Comparison of ENCODE assay signal across 17 mouse cellular contexts in the genomic region with DNA sequence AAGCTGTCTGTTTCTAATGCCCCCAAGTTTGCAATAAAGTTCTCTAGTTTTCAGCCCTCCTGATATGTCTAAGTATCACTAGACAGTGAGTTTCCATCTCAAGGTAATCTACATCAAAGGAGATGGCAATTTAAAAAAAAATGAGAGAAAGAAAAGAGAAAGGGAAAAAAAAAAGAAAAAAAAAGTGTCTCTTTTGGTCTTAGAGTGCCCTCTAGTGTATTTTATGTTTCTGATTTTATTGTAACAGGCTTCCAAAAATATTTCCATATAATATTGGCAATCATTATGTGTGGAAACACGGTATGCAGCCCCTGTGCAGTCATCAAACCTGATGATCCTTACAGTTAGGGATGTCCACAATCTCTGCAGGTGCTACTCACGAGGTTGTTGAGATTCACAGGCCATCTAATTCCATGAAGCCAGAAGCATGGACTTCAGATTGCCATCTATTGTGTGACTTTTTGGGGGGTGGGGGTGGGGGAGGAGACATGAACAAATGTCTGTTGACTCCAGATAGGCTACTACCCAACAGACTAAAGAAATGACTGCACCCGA. TPM values are rescaled to one million over a fixed set of nuclear protein-coding genes. Genes with fewer than 3 reads are reported as not detected.
DNase-seq lines count a peak whose midpoint lies in the region; ATAC-seq and TF ChIP-seq lines count a peak whose summit lies in the region.
"Had no signal": no experiment of that assay in that cellular context is flagged by ENCODE, and none has a peak within 500 bp of the region (broad histone marks: within the 10 kb centered on the region; RNA-seq: fewer than 3 reads in every experiment).

No protein-coding gene starts in this region.

- H3K4me3 ChIP-seq in cerebellum, adult 2 months (replicated peaks; ENCODE audit: insufficient read depth, low read depth, low read length): no peak overlapping the region
- H3K4me3 ChIP-seq in hindbrain, postnatal 0 days (ENCODE audit: low read length): no peak overlapping the region
- no peak overlapping the region for H3K4me3 ChIP-seq in hindbrain, embryonic 11.5 days (ENCODE audit: low read depth, low read length)
- H3K4me3 ChIP-seq in midbrain, embryonic 11.5 days (ENCODE audit: low read depth, low read length): no peak overlapping the region
- no peak overlapping the region for H3K4me3 ChIP-seq in midbrain, embryonic 15.5 days
- H3K4me3 ChIP-seq in stomach, postnatal 0 days (ENCODE audit: low read depth, low read length): no peak overlapping the region

- no peaks in the 10 kb centered on the region for H3K4me1 ChIP-seq in cerebellum, adult 2 months (ENCODE audit: control insufficient read depth, insufficient read depth, low read length)
- no peaks in the 10 kb centered on the region for H3K4me1 ChIP-seq in hindbrain, postnatal 0 days (ENCODE audit: insufficient read depth, low read length)
- H3K4me1 ChIP-seq in hindbrain, embryonic 11.5 days (replicated peaks; ENCODE audit: control insufficient read depth, insufficient read depth, low read length): no peaks in the 10 kb centered on the region
- no peaks in the 10 kb centered on the region for H3K4me1 ChIP-seq in midbrain, embryonic 11.5 days (ENCODE audit: control insufficient read depth, insufficient read depth, low read length)
- no peaks in the 10 kb centered on the region for H3K4me1 ChIP-seq in midbrain, embryonic 15.5 days
- no peaks in the 10 kb centered on the region for H3K4me1 ChIP-seq in stomach, postnatal 0 days (replicated peaks; ENCODE audit: control insufficient read depth, insufficient read depth)

- no peak for DNase-seq in cerebellum, adult 2 months
- no peak for DNase-seq in cerebellum, adult 11-12 months
- DNase-seq in hindbrain, postnatal 0 days (ENCODE audit: low spot score): peak; percentile 47
- DNase-seq in hindbrain, embryonic 11.5 days (ENCODE audit: low spot score): no peak
- peak; percentile 82 for DNase-seq in midbrain, embryonic 11.5 days (ENCODE audit: low spot score, missing footprints)
- DNase-seq in stomach, postnatal 0 days (ENCODE audit: low spot score): no peak
- DNase-seq in thymus, postnatal 14 days: no peak
- DNase-seq: cerebellum, adult 18-20 months had no signal

- TF ChIP-seq POLR2A in cerebellum, adult 2 months (IDR thresholded peaks at IDR 0.05; ENCODE audit: borderline replicate concordance, insufficient read depth, low read length): no peak

- H3K36me3 ChIP-seq in hindbrain, postnatal 0 days (ENCODE audit: insufficient read depth, low read length): no peaks in the 10 kb centered on the region
- no peaks in the 10 kb centered on the region for H3K36me3 ChIP-seq in hindbrain, embryonic 11.5 days (ENCODE audit: control insufficient read depth, insufficient read depth, low read length)
- H3K36me3 ChIP-seq in midbrain, embryonic 11.5 days (ENCODE audit: control insufficient read depth, insufficient read depth, low read length): no peaks in the 10 kb centered on the region
- no peaks in the 10 kb centered on the region for H3K36me3 ChIP-seq in midbrain, embryonic 15.5 days (replicated peaks)
- no peaks in the 10 kb centered on the region for H3K36me3 ChIP-seq in stomach, postnatal 0 days (ENCODE audit: control insufficient read depth, insufficient read depth, low read length)

- peak; percentile 26; the same call in 1 of the 2 replicates for TF ChIP-seq CTCF in cerebellum, adult 2 months (IDR thresholded peaks at IDR 0.05; ENCODE audit: borderline replicate concordance, insufficient read depth, low read depth, low read length)
- TF ChIP-seq CTCF in hindbrain, postnatal 0 days (IDR thresholded peaks at IDR 0.05; ENCODE audit: low read depth): peak; percentile 55
- TF ChIP-seq CTCF in stomach, postnatal 0 days (IDR thresholded peaks at IDR 0.05; ENCODE audit: low read depth): peak; percentile 68

- TF ChIP-seq EP300 in stomach, postnatal 0 days (optimal IDR thresholded peaks at IDR 0.05): no peak

- no peak for ATAC-seq in hindbrain, postnatal 0 days
- no peak for ATAC-seq in hindbrain, embryonic 11.5 days (ENCODE audit: low FRiP score)
- peak; percentile 44; the same call in 1 of the 2 replicates for ATAC-seq in midbrain, embryonic 11.5 days (ENCODE audit: low FRiP score)
- no peak for ATAC-seq in midbrain, embryonic 15.5 days (replicated peaks)
- ATAC-seq in stomach, postnatal 0 days (ENCODE audit: low FRiP score, low TSS enrichment): no peak

- H3K9me3 ChIP-seq in hindbrain, postnatal 0 days (ENCODE audit: low read length): no peaks in the 10 kb centered on the region
- no peaks in the 10 kb centered on the region for H3K9me3 ChIP-seq in hindbrain, embryonic 11.5 days (ENCODE audit: control insufficient read depth, low read length)
- H3K9me3 ChIP-seq in midbrain, embryonic 11.5 days (ENCODE audit: control insufficient read depth, low read length): no peaks in the 10 kb centered on the region
- H3K9me3 ChIP-seq in midbrain, embryonic 15.5 days: no peaks in the 10 kb centered on the region
- no peaks in the 10 kb centered on the region for H3K9me3 ChIP-seq in stomach, postnatal 0 days (ENCODE audit: control insufficient read depth, low read length)

- H3K27ac ChIP-seq in cerebellum, adult 2 months (ENCODE audit: insufficient read depth, low read length): no peak overlapping the region
- no peak overlapping the region for H3K27ac ChIP-seq in hindbrain, postnatal 0 days
- no peak overlapping the region for H3K27ac ChIP-seq in hindbrain, embryonic 11.5 days (ENCODE audit: low read depth, low read length)
- H3K27ac ChIP-seq in midbrain, embryonic 11.5 days (ENCODE audit: low read depth, low read length): no peak overlapping the region
- no peak overlapping the region for H3K27ac ChIP-seq in midbrain, embryonic 15.5 days
- no peak overlapping the region for H3K27ac ChIP-seq in stomach, postnatal 0 days (replicated peaks)
- H3K27ac ChIP-seq: liver, embryonic 14.5 days had no signal

- no peak overlapping the region for H3K4me2 ChIP-seq in hindbrain, postnatal 0 days (ENCODE audit: low read depth, low read length)
- H3K4me2 ChIP-seq in hindbrain, embryonic 11.5 days (replicated peaks; ENCODE audit: low read depth, low read length): no peak overlapping the region
- H3K4me2 ChIP-seq in midbrain, embryonic 11.5 days: no peak overlapping the region
- no peak overlapping the region for H3K4me2 ChIP-seq in midbrain, embryonic 15.5 days
- no peak overlapping the region for H3K4me2 ChIP-seq in stomach, postnatal 0 days (replicated peaks; ENCODE audit: low read depth)

- H3K27me3 ChIP-seq in cerebellum, adult 2 months (ENCODE audit: control insufficient read depth, insufficient read depth, low read length): no peaks in the 10 kb centered on the region
- no peaks in the 10 kb centered on the region for H3K27me3 ChIP-seq in hindbrain, postnatal 0 days (ENCODE audit: insufficient read depth, low read length)
- H3K27me3 ChIP-seq in hindbrain, embryonic 11.5 days (ENCODE audit: control insufficient read depth, insufficient read depth, low read length): no peaks in the 10 kb centered on the region
- H3K27me3 ChIP-seq in midbrain, embryonic 11.5 days (ENCODE audit: control insufficient read depth, insufficient read depth, low read length): no peaks in the 10 kb centered on the region
- no peaks in the 10 kb centered on the region for H3K27me3 ChIP-seq in midbrain, embryonic 15.5 days (replicated peaks)
- H3K27me3 ChIP-seq in stomach, postnatal 0 days (ENCODE audit: control insufficient read depth, insufficient read depth, low read length): no peaks in the 10 kb centered on the region

- 27% methylated on average over 3 of the region's 3 CpGs for WGBS in cerebellum, adult 2 months
- WGBS in hindbrain, postnatal 0 days: 37% methylated on average over 3 of the region's 3 CpGs
- 60% methylated on average over 3 of the region's 3 CpGs for WGBS in hindbrain, embryonic 11.5 days
- WGBS in midbrain, embryonic 11.5 days: 36% methylated on average over 3 of the region's 3 CpGs
- 23% methylated on average over 3 of the region's 3 CpGs for WGBS in midbrain, embryonic 15.5 days
- 40% methylated on average over 3 of the region's 3 CpGs for WGBS in stomach, postnatal 0 days

- H3K9ac ChIP-seq in hindbrain, postnatal 0 days (replicated peaks; ENCODE audit: low read length): no peak overlapping the region
- no peak overlapping the region for H3K9ac ChIP-seq in hindbrain, embryonic 11.5 days (ENCODE audit: low read depth, low read length)
- H3K9ac ChIP-seq in midbrain, embryonic 11.5 days (ENCODE audit: low read length): no peak overlapping the region
- no peak overlapping the region for H3K9ac ChIP-seq in midbrain, embryonic 15.5 days
- no peak overlapping the region for H3K9ac ChIP-seq in stomach, postnatal 0 days (ENCODE audit: low read length)
- H3K9ac ChIP-seq: liver, embryonic 14.5 days had no signal

RNA-seq across cellular contexts. Expression of a gene that starts 52.6 kb away (rescaled TPM):
- 32.1 and 34.5 TPM in 2 replicates for polyA plus RNA-seq in cerebellum, adult 2 months (2012; rRNA removed)
- total RNA-seq in hindbrain, postnatal 0 days (2014; rRNA removed): 22.8 and 27.7 TPM in 2 replicates
- polyA plus RNA-seq in hindbrain, postnatal 0 days (2015; fragmentation: Nextera tagmentation; extraction: Ambion mirVana): 27.2 and 27.7 TPM in 2 replicates
- polyA plus RNA-seq in hindbrain, embryonic 11.5 days (2014; fragmentation: Nextera tagmentation; extraction: Ambion mirVana): 3.6 and 4.7 TPM in 2 replicates
- polyA plus RNA-seq in midbrain, embryonic 11.5 days (2014; fragmentation: Nextera tagmentation; extraction: Ambion mirVana): 1.5 and 2.1 TPM in 2 replicates
- polyA plus RNA-seq in midbrain, embryonic 15.5 days (2015; fragmentation: Nextera tagmentation; extraction: Ambion mirVana): 15.7 and 16.1 TPM in 2 replicates
- polyA plus RNA-seq in stomach, postnatal 0 days (2015; fragmentation: Nextera tagmentation; extraction: Ambion mirVana): 0.08 and 0.15 TPM in 2 replicates
- total RNA-seq: megakaryocyte, adult 5-6 weeks had no signal
- polyA plus RNA-seq: spleen, adult 2 months; testis, adult 2 months had no signal

RNA-seq across cellular contexts. Expression of a gene that starts 52.6 kb away (rescaled TPM):
- polyA plus RNA-seq in cerebellum, adult 2 months (2012; rRNA removed): 0.05 TPM in 2 replicates
- total RNA-seq in hindbrain, postnatal 0 days (2014; rRNA removed): not detected in 2 replicates
- polyA plus RNA-seq in hindbrain, postnatal 0 days (2015; fragmentation: Nextera tagmentation; extraction: Ambion mirVana): not detected in 2 replicates
- polyA plus RNA-seq in hindbrain, embryonic 11.5 days (2014; fragmentation: Nextera tagmentation; extraction: Ambion mirVana): not detected in 2 replicates
- not detected in 2 replicates for polyA plus RNA-seq in midbrain, embryonic 11.5 days (2014; fragmentation: Nextera tagmentation; extraction: Ambion mirVana)
- not detected in 2 replicates for polyA plus RNA-seq in midbrain, embryonic 15.5 days (2015; fragmentation: Nextera tagmentation; extraction: Ambion mirVana)
- polyA plus RNA-seq in stomach, postnatal 0 days (2015; fragmentation: Nextera tagmentation; extraction: Ambion mirVana): 0.19 and 0.58 TPM in 2 replicates
- total RNA-seq: heart, postnatal 10 days; megakaryocyte, adult 5-6 weeks had no signal
- polyA plus RNA-seq: gonadal fat pad, adult 2 months; intestine, embryonic 14.5 days; large intestine, adult 2 months; spleen, adult 2 months; testis, adult 2 months had no signal

Comparison
In these comparisons a context has a peak if more than half of its experiments do, and no peak if none do; other contexts are left out.
1. DNase-seq: peak in hindbrain, postnatal 0 days (single experiment) and midbrain, embryonic 11.5 days (single experiment); none in cerebellum, adult 2 months (0 of 2), cerebellum, adult 11-12 months (single experiment), hindbrain, embryonic 11.5 days (single experiment), stomach, postnatal 0 days (single experiment) and thymus, postnatal 14 days (single experiment).
2. Peak in every context shown above with its lines, with median percentiles within 50 percentile points of each other: CTCF ChIP-seq.